Mouse (Mus musculus): ENCODE results near the gene Wdr26. TPM values are rescaled to one million over a fixed set of nuclear protein-coding genes. Genes with fewer than 3 reads are reported as not detected.

The Wdr26 gene
- polyA plus RNA-seq (2012; rRNA removed): 67.8 and 80.1 TPM in 2 replicates

DNA sequence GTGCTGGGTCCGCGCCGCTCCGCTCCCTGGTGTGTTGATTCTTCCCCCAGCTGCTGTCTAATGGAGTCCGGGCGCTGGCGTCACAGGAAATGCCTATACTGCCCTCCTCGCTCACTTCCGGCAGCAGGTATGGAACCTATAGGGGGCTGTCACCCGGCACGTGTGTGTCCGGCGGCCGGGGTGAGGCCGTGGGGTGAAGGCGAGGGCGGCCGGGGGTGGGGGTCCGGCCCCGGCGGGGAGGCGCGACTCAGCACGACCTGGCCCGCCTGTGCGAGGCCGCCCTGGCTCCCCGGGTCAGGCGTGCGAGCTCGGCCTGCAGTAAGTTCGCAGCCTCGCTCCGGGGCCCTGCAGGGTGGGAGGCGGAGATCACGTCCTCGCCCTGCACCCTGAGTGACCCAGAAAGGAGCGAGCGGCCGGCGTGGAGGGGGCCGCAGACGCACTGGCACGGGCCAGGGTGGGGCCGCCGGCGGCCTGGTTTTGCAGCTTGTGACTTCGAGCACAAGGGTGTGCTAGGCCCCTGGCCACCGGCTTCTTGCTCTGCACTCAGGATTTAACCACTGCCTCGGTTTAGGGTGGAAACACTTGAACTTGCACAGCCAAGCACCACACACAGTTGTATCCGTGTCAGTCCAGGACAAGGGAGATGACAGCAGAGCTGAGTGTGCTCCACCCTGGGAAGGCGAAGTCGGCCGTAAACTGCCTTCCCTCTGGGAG, at the start of gene Wdr26:
Wdr26 (minus strand) TSS at position 82 of the 714 bp plus-strand sequence.

GRCm38 (mm10) chr1:181143950-181144836, 67.6 kb downstream of the Wdr26 start, which contains the start of the genes Nvl and Cnih4:
Nvl (minus strand) TSS chr1:181144204.
Cnih4 (plus strand) TSS chr1:181144693.

Other genes with a start within 250 kb of the Wdr26 start
- gene Ephx1, start 191.1 kb downstream of the Wdr26 start, polyA plus RNA-seq (2012; rRNA removed): 0.95 and 1.4 TPM in 2 replicates
- not detected in 2 replicates for gene 9130409I23Rik, start 160.8 kb downstream of the Wdr26 start, polyA plus RNA-seq (2012; rRNA removed)
- gene Nvl, start 67.8 kb downstream of the Wdr26 start, polyA plus RNA-seq (2012; rRNA removed): 37.4 and 64.3 TPM in 2 replicates
- 30.9 and 33.8 TPM in 2 replicates for gene Cnih4, start 67.3 kb downstream of the Wdr26 start, polyA plus RNA-seq (2012; rRNA removed)
- 0.90 and 1.1 TPM in 2 replicates for gene Cnih3, start 140.6 kb upstream of the Wdr26 start, polyA plus RNA-seq (2012; rRNA removed)